Mouse (Mus musculus) right cerebral cortex, postnatal 25 days (tissue): ENCODE results near the gene 4930544D05Rik.

Experiments
- DNase-seq: peaks from one replicate; pipeline ENCODE4 v3.0.0; 2022

The 4930544D05Rik gene

DNA sequence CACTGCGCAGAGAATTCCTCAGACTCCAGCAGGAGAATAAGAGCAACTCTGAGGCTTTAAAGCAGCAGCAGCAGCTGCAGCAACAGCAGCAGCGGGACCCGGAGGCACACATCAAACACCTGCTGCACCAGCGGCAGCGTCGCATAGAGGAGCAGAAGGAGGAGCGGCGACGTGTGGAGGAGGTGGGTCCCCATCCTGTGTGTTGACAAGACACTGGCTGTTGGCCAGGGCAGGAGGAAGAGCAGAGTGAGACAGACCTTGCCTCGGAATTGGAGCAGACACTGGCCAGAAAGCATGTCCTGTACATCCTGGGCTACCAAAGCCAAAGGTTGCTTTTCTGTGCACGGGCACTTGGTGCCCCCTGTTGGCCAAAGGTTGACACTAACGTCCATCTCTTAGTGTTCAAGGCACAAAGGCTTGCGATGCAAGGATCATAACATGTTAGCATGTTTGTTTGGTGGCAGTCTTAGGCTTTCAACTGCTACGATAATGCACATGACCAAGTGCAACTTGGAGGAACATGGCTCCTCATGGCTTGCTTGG lies 10.6 kb upstream of the 4930544D05Rik start:
- peak; percentile 49 for DNase-seq

DNA sequence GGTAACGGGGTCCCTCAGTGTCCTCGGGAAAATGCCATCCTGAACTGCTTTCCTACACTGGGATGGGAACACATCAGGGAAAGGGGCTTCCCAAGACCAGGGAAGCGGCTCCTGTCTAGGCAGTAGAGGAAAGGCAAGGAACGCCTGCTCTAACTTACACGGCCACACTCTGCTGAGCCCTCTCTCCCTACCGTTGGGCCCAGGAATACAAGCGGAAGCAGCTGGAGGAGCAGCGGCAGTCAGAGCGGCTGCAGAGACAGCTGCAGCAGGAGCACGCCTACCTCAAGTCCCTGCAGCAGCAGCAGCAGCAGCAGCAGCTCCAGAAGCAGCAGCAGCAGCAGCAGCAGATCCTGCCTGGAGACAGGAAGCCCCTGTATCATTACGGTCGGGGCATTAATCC lies 8.9 kb upstream of the 4930544D05Rik start:
- no peak for DNase-seq

DNA sequence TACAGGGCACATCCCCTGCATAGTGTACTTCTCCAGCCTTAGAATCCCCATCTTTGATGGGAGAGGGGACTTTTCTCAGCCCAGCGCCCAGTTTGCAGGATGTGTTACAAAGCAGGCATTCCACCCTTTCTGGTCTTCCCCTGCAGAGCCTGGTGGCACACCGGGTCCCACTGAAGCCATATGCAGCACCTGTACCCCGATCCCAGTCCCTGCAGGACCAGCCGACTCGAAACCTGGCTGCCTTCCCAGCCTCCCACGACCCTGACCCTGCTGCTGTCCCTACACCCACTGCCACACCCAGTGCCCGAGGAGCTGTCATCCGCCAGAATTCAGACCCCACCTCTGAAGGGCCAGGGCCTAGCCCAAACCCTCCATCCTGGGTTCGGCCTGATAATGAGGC lies 8.0 kb upstream of the 4930544D05Rik start:
- no peak for DNase-seq

DNA sequence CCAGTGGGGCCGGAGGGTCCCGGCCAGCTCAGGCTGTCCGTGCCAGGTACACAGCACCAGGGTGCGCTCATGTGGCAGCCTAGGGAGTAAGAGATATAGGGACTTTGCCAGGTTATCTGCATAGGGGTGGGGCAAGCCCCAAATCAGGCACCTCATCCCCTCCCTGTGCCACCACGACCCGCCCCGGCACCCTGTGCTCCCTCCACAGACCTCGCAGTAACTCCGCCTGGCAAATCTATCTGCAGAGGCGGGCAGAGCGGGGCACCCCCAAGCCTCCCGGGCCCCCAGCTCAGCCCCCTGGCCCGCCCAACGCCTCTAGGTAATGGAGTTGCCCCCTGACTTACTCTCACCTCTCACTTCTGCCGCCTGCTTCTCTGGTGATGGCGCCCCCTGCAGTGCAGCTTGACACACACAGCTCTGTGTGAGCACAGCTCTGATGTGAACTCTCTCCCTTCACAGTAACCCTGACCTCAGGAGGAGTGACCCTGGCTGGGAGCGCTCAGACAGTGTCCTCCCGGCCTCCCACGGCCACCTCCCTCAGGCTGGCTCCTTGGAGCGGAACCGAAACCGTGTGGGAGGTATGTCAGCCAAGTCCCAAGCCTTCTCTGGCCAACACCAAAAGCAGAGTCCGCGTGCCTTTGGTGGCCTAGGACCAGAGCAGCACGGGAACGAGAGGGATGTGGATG lies 7.1 kb upstream of the 4930544D05Rik start:
- DNase-seq = no peak

DNA sequence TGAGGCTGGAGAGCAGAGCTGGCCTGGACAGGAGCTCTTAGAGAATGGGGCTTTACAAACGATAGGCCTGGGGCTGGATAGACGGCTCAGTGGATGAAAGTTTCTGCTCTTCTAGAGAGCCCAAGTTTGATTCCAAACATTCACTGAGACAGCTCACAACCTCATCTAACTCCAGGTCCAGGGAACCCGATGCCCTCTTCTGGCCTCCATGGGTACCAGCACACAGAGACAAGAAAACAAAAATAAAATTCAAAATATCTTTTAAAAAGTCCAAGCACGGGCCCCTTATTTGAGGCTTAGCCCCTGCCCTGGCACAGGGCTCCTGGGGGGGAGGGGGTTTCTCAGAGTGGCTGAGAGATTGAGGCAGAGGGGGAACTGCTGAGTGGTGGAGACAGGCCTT lies 4.9 kb upstream of the 4930544D05Rik start:
- no peak for DNase-seq

DNA sequence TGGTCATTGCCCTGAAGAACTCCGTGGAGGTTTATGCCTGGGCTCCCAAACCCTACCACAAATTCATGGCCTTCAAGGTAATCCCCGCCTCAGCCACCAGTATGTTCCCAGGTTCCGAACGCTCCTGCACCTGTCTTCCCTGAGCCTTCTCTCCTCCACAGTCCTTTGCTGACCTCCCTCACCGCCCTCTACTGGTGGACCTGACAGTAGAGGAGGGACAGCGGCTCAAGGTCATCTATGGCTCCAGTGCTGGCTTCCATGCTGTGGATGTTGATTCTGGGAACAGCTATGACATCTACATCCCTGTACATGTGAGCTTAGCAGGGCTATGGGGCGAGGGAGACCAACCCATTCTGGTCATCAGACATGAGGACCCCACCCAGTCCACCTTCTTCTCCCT lies 3.1 kb upstream of the 4930544D05Rik start:
- no peak for DNase-seq

DNA sequence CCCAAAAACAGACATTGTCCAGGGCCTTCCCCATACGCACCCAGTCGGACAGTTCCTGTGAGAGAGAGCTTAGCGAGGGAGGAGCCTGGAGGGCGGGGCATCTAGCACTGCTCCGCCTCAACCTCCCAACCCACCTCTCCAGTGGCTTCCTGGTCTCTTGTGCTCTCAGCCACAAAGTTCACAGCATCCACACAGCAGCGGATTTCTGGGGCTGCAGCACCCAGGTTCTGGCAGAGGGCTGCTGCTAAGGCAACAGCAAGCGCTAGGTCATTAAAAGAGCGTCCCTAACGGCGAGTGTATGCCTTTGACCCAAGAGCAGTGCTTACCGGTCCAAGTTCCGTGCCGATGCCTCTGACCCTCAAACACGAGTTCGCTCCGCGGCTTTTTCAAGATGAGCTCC lies 574 bp upstream of the 4930544D05Rik start:
- DNase-seq = no peak

DNA sequence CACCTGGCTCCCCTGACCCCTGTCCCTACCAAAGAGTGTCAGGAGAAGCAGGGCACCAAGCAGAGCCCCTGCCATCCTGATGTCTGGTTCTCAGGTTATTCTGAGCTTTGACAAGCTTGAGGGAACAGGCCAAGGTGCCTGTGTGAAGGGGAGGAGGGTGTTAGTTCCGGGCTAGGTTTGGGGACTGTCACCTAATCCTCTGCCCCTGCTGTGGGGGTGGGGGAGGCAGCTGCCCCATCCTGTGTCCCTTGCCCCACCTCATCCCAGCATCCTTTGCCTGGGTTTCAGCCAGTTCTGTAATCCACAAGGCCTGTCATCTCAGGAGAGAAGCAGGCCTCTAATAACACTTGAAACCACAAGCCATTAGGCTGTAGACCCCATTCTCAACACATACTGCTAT lies 3.5 kb downstream of the 4930544D05Rik start, which contains the start of gene Chrne:
TSS of gene Chrne (minus strand) at position 116 of the 400 bp plus-strand sequence.
- no peak for DNase-seq

DNA sequence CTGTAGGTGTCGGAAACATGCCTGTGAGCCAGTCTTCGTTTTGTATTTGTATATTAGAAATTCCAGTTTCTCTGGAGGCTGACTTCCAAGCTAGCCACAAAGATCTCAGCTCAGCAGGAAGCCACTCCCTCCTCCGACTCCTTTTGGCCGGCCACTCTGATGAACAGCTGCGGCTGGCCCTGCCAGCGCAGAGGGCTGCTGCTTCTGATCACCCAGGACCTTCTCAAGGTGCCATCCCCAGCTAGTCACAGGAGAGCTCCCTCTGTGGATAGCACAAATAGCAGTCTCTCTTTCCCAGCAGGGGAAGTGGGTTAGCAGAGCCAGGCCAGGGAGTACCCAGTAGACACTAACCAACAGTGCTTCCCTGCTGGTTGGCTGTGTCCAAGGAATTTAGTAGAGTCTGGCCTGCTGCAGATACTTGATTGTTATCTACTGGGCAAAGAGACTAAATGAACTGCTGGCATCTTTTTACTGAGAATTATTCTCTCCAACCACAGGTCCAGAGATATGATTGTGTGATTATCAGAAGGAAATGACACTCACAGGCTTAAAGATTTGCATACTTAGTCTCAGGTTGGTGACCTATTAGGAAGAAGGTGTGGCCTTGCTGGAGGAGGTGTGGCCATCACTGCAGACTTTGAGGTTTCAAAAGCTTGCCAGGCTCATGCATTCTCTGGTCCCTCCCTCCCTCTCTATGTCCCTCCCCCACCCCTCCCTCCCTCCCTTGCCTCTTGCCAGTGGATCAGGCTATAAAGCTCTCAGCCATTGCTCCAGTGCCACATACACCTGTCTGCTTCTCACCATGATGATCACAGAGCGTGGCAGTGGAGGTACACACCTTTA lies 6.5 kb downstream of the 4930544D05Rik start:
- DNase-seq = no peak

DNA sequence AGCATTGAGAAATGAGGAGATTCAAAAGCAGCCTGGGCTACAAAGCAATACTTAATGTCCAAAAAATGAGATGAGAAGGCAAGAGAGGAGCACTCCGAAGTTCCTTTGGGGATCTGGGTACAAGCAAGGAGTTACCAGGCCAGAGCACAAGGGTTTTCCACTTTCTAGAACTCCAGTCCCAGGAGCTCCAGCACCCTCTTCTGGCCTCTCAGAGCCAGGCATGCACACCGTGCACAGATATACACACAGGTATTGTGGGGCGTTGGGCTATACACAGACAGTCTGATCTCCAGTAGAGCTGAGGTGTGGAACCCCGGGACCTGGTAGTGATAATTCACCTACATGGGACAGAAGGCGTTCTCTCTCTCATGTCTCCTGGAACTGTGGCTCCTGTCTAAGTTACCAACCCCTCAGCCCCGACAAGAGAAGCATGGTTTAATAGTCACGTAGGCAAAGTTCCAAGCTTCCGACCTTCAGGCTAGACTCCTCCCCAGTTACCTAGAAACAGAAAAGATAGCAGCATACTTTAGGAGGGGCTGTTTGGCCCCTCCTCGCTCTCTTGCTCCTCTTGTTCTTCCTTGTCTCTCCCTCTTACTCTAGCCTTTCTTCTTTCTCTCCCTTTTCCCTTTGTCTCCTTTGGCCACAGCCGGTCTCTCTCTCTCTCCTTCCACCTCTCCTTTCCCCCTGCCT lies 7.5 kb downstream of the 4930544D05Rik start:
- no peak for DNase-seq

DNA sequence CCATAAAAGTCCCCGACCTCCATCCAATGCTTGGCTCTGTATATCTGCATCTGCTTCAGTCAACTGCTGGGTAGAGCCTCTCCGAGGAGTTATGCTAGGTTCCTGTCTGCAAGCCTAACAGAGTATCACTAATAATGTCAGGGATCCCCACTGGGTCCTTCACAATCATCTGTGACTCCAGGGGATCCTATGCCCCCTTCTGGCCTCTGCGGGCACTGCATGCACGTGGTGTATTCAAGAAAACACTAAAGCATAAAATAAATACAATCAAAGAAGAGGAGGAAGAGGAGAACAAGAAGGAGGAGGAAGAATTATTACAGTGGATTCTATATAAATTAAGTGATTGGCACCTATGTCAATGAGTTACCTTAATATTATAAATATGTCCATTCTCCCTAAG lies 9.8 kb downstream of the 4930544D05Rik start:
- no peak for DNase-seq

DNA sequence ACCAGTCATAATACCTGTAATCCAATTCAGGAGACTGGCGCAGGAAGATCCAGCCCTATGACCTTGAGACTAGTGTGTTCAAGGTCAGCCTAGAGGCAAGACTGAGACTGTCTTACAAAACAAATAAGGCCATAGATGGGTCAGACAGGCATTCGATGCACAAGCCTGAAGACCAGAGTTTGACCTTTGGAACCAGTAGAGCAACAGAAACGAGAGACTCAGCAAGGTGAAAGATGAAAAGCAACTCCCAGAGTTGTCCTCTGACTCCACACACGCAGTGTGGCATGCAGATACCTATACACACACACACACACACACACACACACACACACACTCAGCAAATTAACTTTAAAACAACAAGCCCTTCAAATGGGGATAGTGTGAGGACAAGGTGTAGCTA lies 11.2 kb downstream of the 4930544D05Rik start:
- DNase-seq = no peak

DNA sequence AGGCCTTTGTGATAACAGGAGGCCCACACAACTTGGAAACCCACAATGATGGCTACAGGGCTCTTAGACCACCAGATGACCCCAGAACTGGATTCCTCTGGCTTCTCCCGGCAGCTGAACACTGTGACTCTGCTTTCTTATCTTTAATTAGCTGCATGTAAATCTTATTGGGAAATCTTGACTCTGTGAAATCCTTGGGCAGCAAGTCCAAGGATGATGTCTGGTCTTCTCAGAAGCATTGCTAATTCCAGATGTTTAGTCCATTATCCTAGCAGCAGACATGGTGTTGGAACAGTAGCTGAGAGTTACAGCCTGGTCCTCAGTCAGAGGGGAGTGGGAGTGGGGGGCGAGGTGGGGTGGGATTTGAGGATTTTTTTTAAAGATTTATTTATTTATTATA lies 12.8 kb downstream of the 4930544D05Rik start:
- no peak for DNase-seq

DNA sequence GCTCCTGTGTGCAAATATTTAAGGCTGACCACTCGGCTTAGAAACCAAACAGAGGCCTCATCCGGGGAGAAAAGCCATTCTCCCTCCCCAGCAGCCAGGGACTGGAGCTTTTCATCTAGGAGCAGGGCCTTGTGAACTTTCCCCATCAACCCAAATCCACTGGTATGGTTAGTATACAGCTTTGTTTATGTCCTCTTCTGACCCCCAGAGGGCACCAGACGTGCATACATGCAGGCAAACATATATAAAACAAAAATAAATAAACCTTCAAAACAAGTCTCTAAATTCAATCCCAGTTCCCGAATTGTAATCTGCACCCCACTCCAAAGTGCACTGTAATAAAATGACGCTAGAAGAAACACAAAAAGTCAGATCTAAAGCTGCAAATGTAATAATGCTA lies 13.9 kb downstream of the 4930544D05Rik start:
- no peak for DNase-seq

DNA sequence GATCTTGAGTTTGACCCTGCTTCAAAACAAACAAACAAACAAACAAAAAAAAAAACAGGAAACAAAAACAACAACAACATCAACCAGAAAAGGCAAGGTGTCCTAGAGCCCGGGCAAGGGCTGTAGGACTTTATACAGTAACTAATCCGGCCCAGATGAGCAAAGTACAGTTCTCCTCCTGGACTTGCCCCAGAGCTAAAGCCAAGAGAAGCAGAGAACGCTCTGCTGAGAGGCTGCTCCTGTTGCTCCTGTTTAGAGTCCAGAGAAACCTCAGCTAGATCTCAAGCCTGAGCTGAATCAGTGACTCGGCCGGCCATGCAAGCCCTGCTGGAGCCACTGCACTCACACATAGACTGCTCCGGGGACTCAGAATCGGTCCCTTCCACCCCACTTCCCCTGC lies 14.5 kb downstream of the 4930544D05Rik start:
- DNase-seq = no peak

DNA sequence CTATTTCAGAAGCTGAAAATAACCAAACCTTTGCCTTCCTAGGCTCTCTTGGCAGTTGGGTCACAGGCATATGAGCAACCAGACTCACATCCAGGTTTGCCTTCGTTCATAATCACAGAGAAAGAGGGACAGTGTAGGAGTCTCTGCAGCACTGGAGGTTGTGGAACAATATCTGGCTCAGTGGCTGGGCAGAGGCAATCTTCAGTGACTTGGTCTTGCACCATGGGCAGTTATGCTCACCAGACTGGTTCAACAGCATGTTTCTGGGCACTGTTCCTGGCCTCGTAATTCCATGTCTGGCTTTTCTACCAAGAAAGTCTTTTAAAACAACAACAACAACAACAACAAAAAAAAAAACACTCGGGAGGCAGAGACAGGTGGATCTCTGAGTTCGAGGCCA lies 20.0 kb downstream of the 4930544D05Rik start:
- no peak for DNase-seq

DNA sequence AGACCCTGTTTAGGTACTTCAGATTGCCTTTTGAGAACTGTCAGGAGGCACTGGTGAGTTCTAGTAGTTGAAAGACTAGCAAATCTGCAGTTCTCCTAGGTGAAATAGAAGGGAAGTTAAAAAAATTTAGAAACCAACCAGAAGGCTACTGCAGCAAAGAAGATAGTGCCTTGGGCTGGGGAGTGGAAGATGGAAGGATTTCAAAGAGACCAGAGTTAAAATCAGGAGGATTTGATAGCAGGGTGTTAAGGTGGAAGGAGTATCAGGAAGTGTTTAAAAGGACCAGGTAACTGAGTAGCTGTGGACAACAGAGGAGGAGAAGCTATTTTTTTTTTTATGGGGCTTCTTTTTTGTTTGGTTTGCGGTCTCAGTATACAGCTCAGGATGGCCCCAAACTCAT lies 22.1 kb downstream of the 4930544D05Rik start:
- DNase-seq = no peak

DNA sequence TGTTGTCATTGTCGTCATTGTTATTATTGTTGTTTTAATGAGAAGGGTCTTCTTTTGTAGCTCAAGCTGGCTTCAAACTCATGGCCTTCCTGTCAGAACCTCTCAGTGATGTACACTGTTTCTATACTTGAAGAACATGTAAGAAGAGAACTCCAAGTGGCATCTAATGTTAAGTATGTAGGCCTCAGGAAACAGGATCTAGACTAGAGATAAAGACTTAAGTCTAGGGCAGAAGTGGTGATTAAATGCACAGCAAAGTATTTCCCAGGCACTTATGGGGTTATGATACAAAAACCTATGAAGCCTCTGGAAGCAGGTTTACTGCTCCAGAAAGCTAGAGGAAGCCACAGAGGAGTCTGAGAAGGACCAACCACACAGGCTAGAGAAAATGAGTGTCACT lies 22.6 kb downstream of the 4930544D05Rik start:
- DNase-seq = no peak

DNA sequence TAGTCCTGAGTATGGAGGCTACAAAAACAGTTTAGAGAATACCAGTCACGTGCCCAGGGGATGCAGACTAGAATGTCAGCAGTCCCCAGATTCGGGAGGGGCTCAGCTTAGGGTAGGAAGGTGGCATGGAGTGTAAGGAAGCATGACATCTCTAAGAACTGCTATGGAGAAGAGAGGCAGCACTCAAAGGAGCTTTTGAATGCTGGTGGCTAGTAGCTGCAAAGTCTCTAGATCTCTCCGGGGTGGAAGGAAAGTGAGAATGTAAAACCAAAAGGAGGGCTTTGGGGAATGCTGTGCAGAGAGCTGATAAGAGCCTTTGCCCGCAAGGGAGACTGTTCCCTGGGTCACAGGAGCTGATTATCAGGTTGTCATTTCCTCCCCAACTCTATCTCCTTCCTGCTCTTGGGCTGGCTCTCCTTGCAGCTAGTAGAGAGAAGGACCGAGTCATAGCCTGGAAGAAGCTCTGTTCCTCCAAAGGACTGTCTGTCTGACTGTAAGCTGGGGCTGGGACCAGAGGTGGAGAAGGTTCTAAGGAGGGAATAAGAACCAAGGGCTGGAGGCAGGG lies 23.1 kb downstream of the 4930544D05Rik start, which contains the start of gene Gp1ba:
TSS of gene Gp1ba (plus strand) at position 409 of the 565 bp plus-strand sequence.
- DNase-seq = no peak

DNA sequence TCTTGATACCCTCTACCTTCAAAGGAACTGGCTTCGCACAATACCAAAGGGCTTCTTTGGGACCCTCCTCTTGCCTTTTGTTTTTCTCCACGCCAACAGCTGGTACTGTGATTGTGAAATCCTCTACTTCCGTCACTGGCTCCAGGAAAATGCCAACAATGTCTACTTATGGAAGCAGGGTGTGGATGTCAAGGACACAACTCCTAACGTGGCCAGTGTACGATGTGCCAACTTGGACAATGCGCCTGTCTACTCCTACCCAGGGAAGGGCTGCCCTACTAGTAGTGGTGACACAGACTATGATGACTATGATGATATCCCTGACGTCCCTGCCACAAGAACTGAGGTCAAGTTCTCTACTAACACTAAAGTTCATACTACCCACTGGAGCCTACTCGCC lies 24.3 kb downstream of the 4930544D05Rik start:
- DNase-seq = no peak

DNA sequence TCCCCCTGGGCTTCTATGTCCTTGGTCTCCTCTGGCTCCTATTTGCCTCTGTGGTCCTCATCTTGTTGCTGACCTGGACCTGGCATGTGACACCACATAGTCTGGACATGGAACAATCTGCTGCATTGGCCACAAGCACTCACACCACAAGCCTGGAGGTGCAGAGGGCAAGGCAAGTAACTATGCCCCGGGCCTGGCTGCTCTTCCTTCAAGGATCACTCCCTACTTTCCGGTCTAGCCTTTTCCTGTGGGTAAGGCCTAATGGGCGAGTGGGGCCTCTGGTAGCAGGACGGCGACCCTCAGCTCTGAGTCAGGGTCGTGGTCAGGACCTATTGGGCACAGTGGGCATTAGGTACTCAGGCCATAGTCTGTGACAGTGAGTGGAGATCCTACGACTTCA lies 25.6 kb downstream of the 4930544D05Rik start:
- DNase-seq = no peak

DNA sequence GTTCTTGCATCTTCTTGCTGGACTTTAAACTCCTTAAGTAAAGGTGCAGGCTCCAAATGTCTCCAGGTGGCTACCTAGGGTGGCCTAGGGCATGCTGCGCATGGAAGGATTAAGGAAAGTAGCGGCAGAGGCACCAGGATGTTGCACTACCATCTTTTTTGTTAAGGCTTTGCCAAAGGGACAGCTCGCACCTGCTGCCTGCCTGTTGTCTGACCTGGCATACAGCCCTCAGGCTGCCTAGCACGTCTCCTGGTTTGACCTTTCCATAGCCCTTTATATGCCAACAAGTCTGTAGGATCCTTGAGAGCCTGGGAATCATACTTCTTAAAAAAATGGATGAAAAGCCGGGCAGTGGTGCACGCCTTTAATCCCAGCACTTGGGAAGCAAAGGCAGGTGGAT lies 27.4 kb downstream of the 4930544D05Rik start:
- DNase-seq = no peak

DNA sequence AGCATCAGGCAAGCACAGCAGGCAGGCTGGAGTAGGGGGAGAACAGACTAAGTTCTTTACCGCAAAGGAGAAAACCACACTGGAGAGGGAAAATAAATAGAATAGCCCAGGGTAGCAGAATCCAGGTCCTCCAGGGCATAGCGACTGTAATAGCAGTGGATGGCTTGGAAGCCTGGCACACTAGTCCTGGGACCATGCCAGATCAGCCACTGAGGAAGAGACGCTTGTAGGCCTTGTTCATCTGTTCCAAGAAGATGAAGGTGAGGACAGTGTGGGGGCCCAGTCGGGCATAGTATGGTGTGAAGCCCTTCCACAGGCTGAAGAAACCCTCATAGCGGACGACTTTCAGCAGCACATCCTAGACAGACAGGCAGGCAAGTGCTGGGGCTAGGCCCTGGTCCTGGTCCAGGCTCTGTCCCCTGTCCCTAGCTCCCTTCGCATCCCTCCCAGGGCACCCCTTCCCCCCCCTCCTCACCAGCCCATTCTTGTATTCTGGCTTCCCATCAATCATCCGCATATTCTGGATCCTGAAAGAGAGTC lies 29.0 kb downstream of the 4930544D05Rik start:
- DNase-seq = no peak
